Mouse (Mus musculus) small intestine, adult 2 months (tissue): ENCODE results near the gene Pml.

Experiments
- CTCF ChIP-seq: fragments of 200-500 bp; IDR thresholded peaks from 2 replicates; pipeline ENCODE4 v1.5.1; 2012; ENCODE audit warnings: low read depth, mild to moderate bottlenecking, control low read depth, inconsistent platforms, low read length, moderate library complexity, mixed read lengths; ENCODE audit not compliant: insufficient replicate concordance, insufficient read length; ENCODE audit errors: extremely low read depth
- POLR2A ChIP-seq: fragments of 200-500 bp; IDR thresholded peaks from 2 replicates; pipeline ENCODE4 v1.6.1; 2012; ENCODE audit warnings: low read depth, mild to moderate bottlenecking, control low read depth, inconsistent platforms, low read length, moderate library complexity

GRCm38 (mm10) chr9:58271109-58271508 is 21.5 kb upstream of the Pml start:
- TF ChIP-seq CTCF (no peak), POLR2A (no peak)
